Mouse (Mus musculus) CH12.LX (cell line): Measurements from ENCODE around the gene Shisa8. TPM values are rescaled to one million over a fixed set of nuclear protein-coding genes. Genes with fewer than 3 reads are reported as not detected.

Experiments used
- DNase-seq: peaks from one replicate; pipeline ENCODE4 v3.0.0-alpha.2; 2013; ENCODE audit errors: extremely low read depth
- H3K27ac ChIP-seq: 2 replicates; pipeline ENCODE4 v1.5.1; 2012; ENCODE audit warnings: low read depth, mild to moderate bottlenecking, control low read depth, moderate library complexity; ENCODE audit not compliant: insufficient read depth
- H3K27me3 ChIP-seq: replicated peaks from 2 replicates; pipeline ENCODE3; 2012; ENCODE audit warnings: inconsistent platforms
- H3K36me3 ChIP-seq, 2 experiments: replicated peaks in 1 of 2; 2 replicates each; pipeline versions ENCODE3 to v1.6.1; 2012; ENCODE audit warnings: inconsistent platforms in 1 of 2, low read length in 1 of 2, mild to moderate bottlenecking in 1 of 2, mixed read lengths in 1 of 2, moderate library complexity in 1 of 2; ENCODE audit not compliant: control insufficient read depth in 1 of 2, insufficient read depth in 1 of 2
- H3K4me1 ChIP-seq, 2 experiments: 2 replicates each; pipeline ENCODE4 v1.6.1; 2012; ENCODE audit warnings: inconsistent platforms in 1 of 2, moderate library complexity in 1 of 2; ENCODE audit not compliant: insufficient read depth in 2 of 2, control insufficient read depth in 1 of 2
- H3K4me2 ChIP-seq: 2 replicates; pipeline ENCODE4 v1.6.1; 2012; ENCODE audit warnings: low read depth, mild to moderate bottlenecking, control low read depth; ENCODE audit not compliant: poor library complexity, insufficient read depth, severe bottlenecking
- H3K4me3 ChIP-seq, 3 experiments: fragments of 150-350 bp in 1 of 3; sonication (generic) in 1 of 3; replicated peaks in 1 of 3; 2 replicates each; pipeline versions ENCODE3 to v1.5.1; 2011 to 2012; ENCODE audit warnings: low read depth in 2 of 3, low read length in 2 of 3, mild to moderate bottlenecking in 2 of 3, moderate library complexity in 2 of 3, control low read depth in 1 of 3, improper control_type of control experiment in 1 of 3, inconsistent platforms in 1 of 3, mixed read lengths in 1 of 3; ENCODE audit not compliant: poor library complexity in 1 of 3
- H3K79me2 ChIP-seq: replicated peaks from 2 replicates; pipeline ENCODE4 v1.6.1; 2012; ENCODE audit warnings: mild to moderate bottlenecking, moderate library complexity; ENCODE audit not compliant: control insufficient read depth, poor library complexity, insufficient read depth, severe bottlenecking; ENCODE audit errors: extremely low read depth
- H3K9ac ChIP-seq: 2 replicates; pipeline ENCODE4 v1.6.1; 2012; ENCODE audit warnings: low read depth, mild to moderate bottlenecking, control low read depth, moderate library complexity; ENCODE audit not compliant: insufficient read depth
- H3K9me3 ChIP-seq: replicated peaks from 2 replicates; pipeline ENCODE3; 2012; ENCODE audit warnings: low read length, inconsistent platforms, mixed read lengths
- CHD2 ChIP-seq: IDR thresholded peaks from 2 replicates; pipeline ENCODE4 v1.6.1; 2011; ENCODE audit warnings: low read length, improper control_type of control experiment
- JUN ChIP-seq: IDR thresholded peaks from 2 replicates; pipeline ENCODE4 v1.6.1; 2011; ENCODE audit warnings: low read depth, mild to moderate bottlenecking, low read length, improper control_type of control experiment, moderate library complexity; ENCODE audit not compliant: insufficient read depth
- MEF2A ChIP-seq: IDR thresholded peaks from 2 replicates; pipeline ENCODE4 v1.6.1; 2014; ENCODE audit warnings: low read depth, mild to moderate bottlenecking, inconsistent platforms, low read length, improper control_type of control experiment, borderline replicate concordance
- NELFE ChIP-seq: IDR thresholded peaks from 2 replicates; pipeline ENCODE4 v1.6.1; 2011; ENCODE audit warnings: low read depth, low read length, improper control_type of control experiment
- NRF1 ChIP-seq: IDR thresholded peaks from 2 replicates; pipeline ENCODE4 v1.6.1; 2014; ENCODE audit warnings: low read depth, mild to moderate bottlenecking, inconsistent platforms, low read length, improper control_type of control experiment, moderate library complexity
- POLR2AphosphoS2 ChIP-seq: IDR thresholded peaks from 2 replicates; pipeline ENCODE4 v1.6.1; 2011; ENCODE audit warnings: low read depth, low read length, improper control_type of control experiment
- UBTF ChIP-seq: IDR thresholded peaks from 2 replicates; pipeline ENCODE4 v1.6.1; 2012; ENCODE audit warnings: low read depth, mild to moderate bottlenecking, inconsistent platforms, low read length, improper control_type of control experiment, moderate library complexity
- USF2 ChIP-seq: conservative IDR thresholded peaks from 2 replicates; pipeline ENCODE4 v1.6.1; 2011; ENCODE audit warnings: low read depth, low read length, improper control_type of control experiment
- ZKSCAN1 ChIP-seq: IDR thresholded peaks from 2 replicates; pipeline ENCODE4 v1.6.1; 2012; ENCODE audit warnings: low read depth, inconsistent platforms, low read length, improper control_type of control experiment, borderline replicate concordance
- ZMIZ1 ChIP-seq: IDR thresholded peaks from 2 replicates; pipeline ENCODE4 v1.6.1; 2012; ENCODE audit warnings: low read depth, mild to moderate bottlenecking, inconsistent platforms, low read length, improper control_type of control experiment
- ZNF384 ChIP-seq: IDR thresholded peaks from 2 replicates; pipeline ENCODE4 v1.6.1; 2012; ENCODE audit warnings: low read depth, low read length, improper control_type of control experiment, inconsistent platforms
- dilution Hi-C: fragments of 300-500 bp; cut with MboI; formaldehyde crosslinking; loops from 2 replicates; pipeline ENCODE4 v1.14.3; 2020; ENCODE audit warnings: low sequenced_read_pairs; ENCODE audit not compliant: extremely low pct_unique_long_range_greater_than_20kb, extremely low pct_ligation_motif_present
- in situ Hi-C: fragments of 300-500 bp; cut with MboI; formaldehyde crosslinking; loops from 3 replicates; pipeline ENCODE4 v1.14.3; 2019; ENCODE audit warnings: low sequenced_read_pairs, low pct_ligation_motif_present, low pct_unique_long_range_greater_than_20kb, mixed read lengths
- polyA plus RNA-seq: library from polyadenylated mRNA; unstranded; fragments of >175 nt; gene quantifications from 2 replicates; pipeline ENCODE4 v1.2.1, GENCODE M21; 2012; ENCODE audit warnings: low read depth; ENCODE audit not compliant: insufficient read length
- total RNA-seq, 2 experiments: library from RNA; depleted of rRNA; stranded (reverse); fragments of 300-350 nt in 1 of 2; fragments of >200 nt in 1 of 2; gene quantifications; 2 replicates each; pipeline ENCODE4 v1.2.3; 2012 to 2014

Gene Shisa8
- total and polyA plus RNA-seq, 3 experiments: 83.4 to 159 (median 103) TPM

DNA sequence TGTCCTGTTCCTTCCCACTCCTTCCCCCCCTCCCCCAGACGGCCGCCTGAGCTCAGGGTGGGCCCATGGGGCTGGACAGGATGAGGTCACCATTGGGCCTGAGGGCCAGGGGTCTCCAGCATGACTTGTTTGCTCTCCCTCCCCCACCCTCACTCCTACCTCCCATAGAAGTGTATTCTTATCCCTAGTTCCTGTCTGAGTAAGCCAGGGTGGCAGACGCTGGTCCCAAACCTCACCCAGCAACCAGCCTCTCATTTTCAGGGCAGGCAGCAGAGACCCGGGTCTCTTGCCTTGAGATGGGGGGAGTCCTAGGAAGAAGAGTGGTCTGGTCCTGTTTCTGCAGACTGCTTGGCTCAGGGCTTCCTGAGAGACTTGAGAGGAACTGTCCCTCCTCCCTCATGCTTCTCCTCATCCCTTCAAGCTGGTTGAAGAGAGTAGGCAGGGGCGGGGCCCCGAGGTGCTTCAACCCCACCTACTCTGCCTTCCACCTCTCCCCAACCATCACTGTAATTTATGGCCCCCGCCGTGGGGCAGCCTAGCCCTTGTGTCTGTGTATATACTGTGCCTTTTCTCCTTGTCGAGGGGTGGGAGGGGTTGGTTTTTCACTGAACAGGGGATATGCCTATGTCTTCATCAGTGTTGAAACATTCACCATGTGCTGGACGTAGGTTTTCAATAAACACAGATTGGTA lies 7.8 kb downstream of the Shisa8 start:
- no peak overlapping the region for H3K9ac ChIP-seq
- no peaks in the 10 kb centered on the region for H3K27me3 ChIP-seq
- peaks cover 21% of the 10 kb centered on the region for H3K79me2 ChIP-seq
- in situ Hi-C loops: no loop called here
- H3K4me3 ChIP-seq: no peak overlapping the region
- DNase-seq: no peak
- H3K4me2 ChIP-seq: no peak overlapping the region
- H3K27ac ChIP-seq: peak overlapping the region; percentile 45
- TF ChIP-seq ZMIZ1 (0 out of 2 replicates have a peak, but pooled peaks have one; percentile 13), UBTF (no peak), CHD2 (peak; percentile 43; the same call in 1 of the 2 replicates), POLR2AphosphoS2 (peak; percentile 11)
- peaks cover 79 to 97% of the 10 kb centered on the region in 2 experiments for H3K36me3 ChIP-seq
- peaks cover 9% of the 10 kb centered on the region for H3K9me3 ChIP-seq
- dilution Hi-C loops: no loop called here
- peaks cover 12 to 48% of the 10 kb centered on the region in 2 experiments; a peak in 3 of 4 replicates for H3K4me1 ChIP-seq

DNA sequence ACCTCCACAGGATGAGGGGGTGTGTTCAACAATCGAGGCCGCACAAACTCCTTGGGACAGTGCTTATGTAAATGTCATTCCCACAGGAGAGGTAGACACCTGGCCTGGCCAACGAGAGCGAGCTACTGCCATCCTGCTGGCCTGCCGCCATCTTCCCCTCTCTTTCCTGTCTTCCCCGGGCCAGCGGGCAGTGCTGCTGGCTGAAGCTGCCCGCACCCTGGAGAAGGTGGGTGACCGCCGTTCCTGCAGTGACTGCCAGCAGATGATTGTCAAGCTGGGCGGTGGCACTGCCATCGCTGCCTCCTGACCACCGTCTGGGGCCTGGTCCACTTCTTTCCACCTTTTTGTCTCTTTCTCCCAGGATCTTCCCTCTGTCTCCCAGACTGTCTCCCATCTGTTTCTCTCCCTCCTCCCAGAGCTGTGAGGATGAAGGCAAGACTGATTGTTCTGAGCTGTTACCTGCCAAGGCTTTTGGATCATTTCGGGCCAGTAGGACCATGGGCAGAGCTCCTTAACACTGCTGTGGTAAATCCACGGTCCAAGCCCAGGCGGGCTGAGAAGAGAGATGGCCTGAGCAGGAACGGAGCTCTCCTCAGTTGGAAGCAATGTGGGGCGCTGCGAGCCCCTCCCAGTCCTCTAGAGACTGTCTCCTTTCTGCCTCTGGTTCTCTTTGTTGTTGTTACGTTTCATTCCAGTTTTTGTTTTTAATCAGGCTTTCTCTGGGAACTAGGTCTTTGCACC lies 8.8 kb downstream of the Shisa8 start:
- DNase-seq: no peak
- H3K79me2 ChIP-seq: peaks cover 10% of the 10 kb centered on the region; the same call in 1 of the 2 replicates
- dilution Hi-C loops: no loop called here
- no peak overlapping the region for H3K9ac ChIP-seq
- peaks cover 89 to 99% of the 10 kb centered on the region in 2 experiments for H3K36me3 ChIP-seq
- peaks cover 8 to 41% of the 10 kb centered on the region in 2 experiments; a peak in 3 of 4 replicates for H3K4me1 ChIP-seq
- in situ Hi-C loops: no loop called here
- H3K4me3 ChIP-seq: no peak overlapping the region
- no peak overlapping the region for H3K4me2 ChIP-seq
- H3K9me3 ChIP-seq: peaks cover 9% of the 10 kb centered on the region
- no peak overlapping the region for H3K27ac ChIP-seq
- no peaks in the 10 kb centered on the region for H3K27me3 ChIP-seq
- TF ChIP-seq NRF1 (no peak), USF2 (no peak), MEF2A (no peak), ZKSCAN1 (no peak), NELFE (no peak), ZNF384 (no peak), JUN (no peak)
